ENCODE assay signal across 12 mouse cellular contexts in the genomic region with DNA sequence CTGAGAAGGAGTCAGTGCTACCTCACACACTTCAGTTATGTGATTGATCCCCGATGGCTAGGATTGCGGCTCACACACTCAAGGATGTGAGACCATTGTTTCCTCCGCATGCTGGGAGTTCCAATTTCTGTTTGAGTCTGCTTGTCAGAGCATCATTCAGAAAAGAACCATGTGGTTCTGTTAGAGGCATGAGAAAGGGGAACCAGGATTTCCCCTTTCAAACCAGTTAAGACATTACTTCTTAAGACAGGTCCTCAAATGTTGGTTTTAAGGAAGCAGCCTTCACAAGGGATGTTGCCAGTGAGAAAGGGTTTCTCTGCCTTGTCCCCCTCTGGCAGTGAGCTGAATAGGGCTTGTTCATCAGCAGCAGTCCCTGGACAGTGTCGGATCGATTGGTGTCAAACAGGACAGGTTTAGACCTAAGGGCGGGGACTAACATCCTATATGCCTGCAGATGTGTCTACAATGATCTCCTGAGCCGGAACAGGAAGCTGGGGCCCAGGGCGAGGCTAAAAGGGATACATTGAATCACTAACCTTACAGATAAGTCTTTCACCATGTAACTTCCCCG. TPM values are rescaled to one million over a fixed set of nuclear protein-coding genes. Genes with fewer than 3 reads are reported as not detected.
DNase-seq lines count a peak whose midpoint lies in the region; ATAC-seq and TF ChIP-seq lines count a peak whose summit lies in the region.
"Had no signal": no experiment of that assay in that cellular context is flagged by ENCODE, and none has a peak within 500 bp of the region (broad histone marks: within the 10 kb centered on the region; RNA-seq: fewer than 3 reads in every experiment).

No protein-coding gene starts in this region.

- 0 out of 2 replicates have a peak overlapping the region, but pooled peaks have one; percentile 5 for H3K9ac ChIP-seq in liver, embryonic 13.5 days
- no peak overlapping the region for H3K9ac ChIP-seq in forebrain, embryonic 13.5 days

- WGBS in liver, embryonic 13.5 days (ENCODE audit: insufficient replicate concordance) = 23% methylated on average over 9 of the region's 9 CpGs
- 57% methylated on average over 9 of the region's 9 CpGs for WGBS in small intestine, adult 2 months
- WGBS in forebrain, embryonic 13.5 days = 89% methylated on average over 9 of the region's 9 CpGs

- H3K9me3 ChIP-seq in liver, embryonic 13.5 days (replicated peaks) = no peaks in the 10 kb centered on the region
- no peaks in the 10 kb centered on the region for H3K9me3 ChIP-seq in forebrain, embryonic 13.5 days (replicated peaks)

- TF ChIP-seq CTCF in small intestine, adult 2 months (IDR thresholded peaks at IDR 0.05; ENCODE audit: extremely low read depth, insufficient read length, insufficient replicate concordance, low read depth, low read length) = no peak

- TF ChIP-seq POLR2A in small intestine, adult 2 months (IDR thresholded peaks at IDR 0.05; ENCODE audit: low read depth, low read length) = no peak

- no peak overlapping the region for H3K27ac ChIP-seq in liver, embryonic 13.5 days
- peak overlapping the region; percentile 54 for H3K27ac ChIP-seq in small intestine, adult 2 months (ENCODE audit: insufficient read depth, low read depth, low read length)
- H3K27ac ChIP-seq in forebrain, embryonic 13.5 days = no peak overlapping the region
- H3K27ac ChIP-seq: layer of hippocampus, adult 2 months had no signal

- no peaks in the 10 kb centered on the region for H3K36me3 ChIP-seq in liver, embryonic 13.5 days
- no peaks in the 10 kb centered on the region for H3K36me3 ChIP-seq in small intestine, adult 2 months (ENCODE audit: control insufficient read depth, insufficient read depth, low read length)
- H3K36me3 ChIP-seq in forebrain, embryonic 13.5 days (ENCODE audit: poor library complexity, severe bottlenecking) = no peaks in the 10 kb centered on the region

- DNase-seq in CD4-positive helper T cell, adult 2 months (ENCODE audit: low read depth, low spot score) = peak; percentile 51
- DNase-seq in liver, embryonic 13.5 days = no peak
- no peak for DNase-seq in cerebellum, postnatal 4 days (ENCODE audit: low spot score in 2 of 2)
- no peak for DNase-seq in frontal cortex, postnatal 25 days (ENCODE audit: low spot score in 2 of 2)
- DNase-seq: gastrocnemius, postnatal 36 days; midbrain, embryonic 14.5 days had no signal

- ATAC-seq in activated CD4-positive, CD25-positive, alpha-beta regulatory T cell, adult 4 months = peak; percentile 67
- no peak for ATAC-seq in liver, embryonic 13.5 days (ENCODE audit: low read depth)
- ATAC-seq in cerebellum, adult (ENCODE audit: insufficient number of reproducible peaks, low FRiP score, low TSS enrichment) = no peak
- ATAC-seq in forebrain, embryonic 13.5 days = no peak

- peaks cover 24% of the 10 kb centered on the region for H3K4me1 ChIP-seq in liver, embryonic 13.5 days (replicated peaks)
- H3K4me1 ChIP-seq in small intestine, adult 2 months (ENCODE audit: control insufficient read depth, insufficient read depth, insufficient read length, low read length) = no peaks in the 10 kb centered on the region; the same call in 1 of the 2 replicates
- H3K4me1 ChIP-seq in forebrain, embryonic 13.5 days = no peaks in the 10 kb centered on the region

- no peak overlapping the region for H3K4me3 ChIP-seq in liver, embryonic 13.5 days (replicated peaks)
- no peak overlapping the region for H3K4me3 ChIP-seq in small intestine, adult 2 months (ENCODE audit: low read depth, low read length)
- H3K4me3 ChIP-seq in forebrain, embryonic 13.5 days = no peak overlapping the region
- H3K4me3 ChIP-seq: erythroblast, embryonic 14.5 days; layer of hippocampus, adult 2 months had no signal

- peak overlapping the region; percentile 13; the same call in 1 of the 2 replicates for H3K4me2 ChIP-seq in liver, embryonic 13.5 days
- H3K4me2 ChIP-seq in forebrain, embryonic 13.5 days = no peak overlapping the region

- H3K27me3 ChIP-seq in liver, embryonic 13.5 days = no peaks in the 10 kb centered on the region
- H3K27me3 ChIP-seq in small intestine, adult 2 months (ENCODE audit: control insufficient read depth, insufficient read depth, low read length) = no peaks in the 10 kb centered on the region
- H3K27me3 ChIP-seq in forebrain, embryonic 13.5 days = peaks cover 3% of the 10 kb centered on the region; the same call in 1 of the 2 replicates

RNA-seq across cellular contexts. Expression of a gene that starts 41.1 kb away (rescaled TPM):
- polyA plus RNA-seq in activated CD4-positive, CD25-positive, alpha-beta regulatory T cell, adult 4 months (2017; shearing (Covaris generic)) = 1 to 10 TPM in 1 of 2 experiments, under 1 TPM in 1; 0.12 to 1.3 TPM
- polyA plus RNA-seq in liver, embryonic 13.5 days (2015; fragmentation: Nextera tagmentation; extraction: Ambion mirVana) = 0.20 and 0.24 TPM in 2 replicates
- polyA plus RNA-seq in small intestine, adult 2 months (2012; rRNA removed) = 0.37 and 0.91 TPM in 2 replicates
- 0.13 and 0.21 TPM in 2 replicates for polyA plus RNA-seq in forebrain, embryonic 13.5 days (2015; fragmentation: Nextera tagmentation; extraction: Ambion mirVana)
